Mouse (Mus musculus) forebrain, embryonic 12.5 days (tissue): ENCODE results near the gene Orai3. TPM values are rescaled to one million over a fixed set of nuclear protein-coding genes. Genes with fewer than 3 reads are reported as not detected.
A peak's percentile ranks its signal among the peaks of the same experiment; 100 is the strongest.

Experiments
- ATAC-seq: fragments of 200-750 bp; cut with Nextera tagmentation; 2 replicates; pipeline ENCODE4 v1.8.0; 2017; ENCODE audit warnings: moderate TSS enrichment; ENCODE audit not compliant: low FRiP score
- H3K27ac ChIP-seq: fragments of 300-500 bp; sonication (generic); 2 replicates; pipeline ENCODE4 v1.5.1; 2016; ENCODE audit warnings: mild to moderate bottlenecking
- H3K27me3 ChIP-seq: fragments of 300-500 bp; sonication (generic); 2 replicates; pipeline ENCODE4 v1.6.1; 2016; ENCODE audit warnings: mild to moderate bottlenecking
- H3K36me3 ChIP-seq: fragments of 300-500 bp; sonication (generic); replicated peaks from 2 replicates; pipeline ENCODE4 v1.6.1; 2016; ENCODE audit warnings: mild to moderate bottlenecking
- H3K4me1 ChIP-seq: fragments of 300-500 bp; sonication (generic); 2 replicates; pipeline ENCODE4 v1.6.1; 2016
- H3K4me2 ChIP-seq: fragments of 300-500 bp; sonication (generic); 2 replicates; pipeline ENCODE4 v1.6.1; 2016; ENCODE audit warnings: mild to moderate bottlenecking, moderate library complexity
- H3K4me3 ChIP-seq: fragments of 300-500 bp; sonication (generic); replicated peaks from 2 replicates; pipeline ENCODE4 v1.5.1; 2016; ENCODE audit warnings: mild to moderate bottlenecking
- H3K9ac ChIP-seq: fragments of 300-500 bp; sonication (generic); 2 replicates; pipeline ENCODE4 v1.6.1; 2016; ENCODE audit warnings: mild to moderate bottlenecking
- H3K9me3 ChIP-seq: fragments of 300-500 bp; sonication (generic); 2 replicates; pipeline ENCODE4 v1.6.1; 2016
- WGBS: fragments of 180-500 bp; shearing (Covaris S2); methylation state at CpG from one replicate; pipeline ENCODE4 v1.1.7; 2016; 5-methylcytosine and 5-hydroxymethylcytosine counted together
- polyA plus RNA-seq: library from polyadenylated mRNA; unstranded; fragments of >200 nt; fragmentation: Nextera tagmentation; extraction: Ambion mirVana; gene quantifications from 2 replicates; pipeline ENCODE4 v1.2.1, GENCODE M21; 2016

Orai3 gene
- polyA plus RNA-seq, 1 experiment from 2014 or later, result 6.0 TPM

- WGBS, result 95% methylated on average over 28 of the region's 28 CpGs
- Histone ChIP-seq H3K27ac (no peak overlapping the region), H3K4me1 (peaks cover 25% of the 10 kb centered on the region), H3K9me3 (no peaks in the 10 kb centered on the region), H3K4me3 (peak overlapping the region; percentile 91), H3K27me3 (no peaks in the 10 kb centered on the region), H3K36me3 (peaks cover 54% of the 10 kb centered on the region), H3K4me2 (peak overlapping the region; percentile 84; the same call in 1 of the 2 replicates), H3K9ac (no peak overlapping the region)
- no peak for ATAC-seq
These were observed 21.4 kb upstream of the Orai3 start for GRCm38 (mm10) chr7:127748235-127748560.

DNA sequence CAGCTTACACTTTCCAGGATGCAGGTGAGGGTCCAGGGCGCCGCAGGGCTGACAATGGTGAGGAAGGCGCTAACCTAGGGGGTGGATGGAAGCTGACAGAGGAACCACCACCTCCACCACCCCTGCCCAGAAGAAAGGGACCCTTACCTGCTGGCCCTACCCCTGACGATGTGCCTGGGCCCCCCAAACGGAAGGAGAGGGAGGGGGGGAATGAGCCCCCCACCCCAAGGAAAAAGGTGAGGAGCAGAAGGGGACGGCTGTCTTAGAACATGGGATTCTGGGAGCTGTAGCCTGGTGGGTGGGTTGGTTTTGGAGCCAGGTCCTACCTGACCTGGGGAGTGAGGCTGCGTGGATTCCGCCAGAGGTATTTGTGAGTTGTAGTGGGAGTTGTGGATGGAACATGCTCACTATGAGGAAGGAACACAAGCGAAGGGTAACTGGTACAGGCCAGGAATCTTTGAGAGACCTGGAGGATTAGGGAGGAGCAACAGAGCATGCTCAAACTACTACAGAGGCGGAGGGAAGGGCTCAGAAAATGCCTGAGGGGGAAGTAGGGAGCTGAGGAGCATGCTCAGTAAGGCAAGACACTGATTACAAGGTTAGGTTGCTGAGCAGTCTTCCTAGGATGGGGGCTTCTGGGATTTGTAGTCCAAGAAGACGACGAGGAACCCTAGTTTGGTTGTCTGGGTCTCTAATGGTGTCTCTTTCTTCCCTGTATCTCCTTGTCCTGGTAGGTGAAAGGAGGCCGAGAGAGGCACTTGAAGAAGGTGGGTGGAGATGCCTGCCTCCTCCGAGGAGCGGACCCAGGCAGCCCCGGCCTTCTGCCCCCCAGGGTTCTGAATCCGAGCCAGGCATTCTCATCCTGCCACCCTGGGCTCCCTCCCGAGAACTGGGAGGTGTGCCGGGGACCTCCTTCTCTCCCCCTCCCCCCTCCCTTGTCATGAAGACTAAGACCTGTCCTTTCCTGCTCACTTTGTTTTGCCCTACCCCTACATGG is 19.2 kb upstream of the Orai3 start:
- no peak overlapping the region for H3K9ac ChIP-seq
- ATAC-seq, result no peak
- H3K4me2 ChIP-seq, result no peak overlapping the region
- H3K4me3 ChIP-seq, result 0 out of 2 replicates have a peak overlapping the region, but pooled peaks have one; percentile 4
- H3K36me3 ChIP-seq, result peaks cover 76% of the 10 kb centered on the region
- H3K4me1 ChIP-seq, result peaks cover 17% of the 10 kb centered on the region
- H3K27ac ChIP-seq, result no peak overlapping the region
- H3K27me3 ChIP-seq, result no peaks in the 10 kb centered on the region
- H3K9me3 ChIP-seq, result no peaks in the 10 kb centered on the region
- 88% methylated on average over 19 of the region's 19 CpGs for WGBS

DNA sequence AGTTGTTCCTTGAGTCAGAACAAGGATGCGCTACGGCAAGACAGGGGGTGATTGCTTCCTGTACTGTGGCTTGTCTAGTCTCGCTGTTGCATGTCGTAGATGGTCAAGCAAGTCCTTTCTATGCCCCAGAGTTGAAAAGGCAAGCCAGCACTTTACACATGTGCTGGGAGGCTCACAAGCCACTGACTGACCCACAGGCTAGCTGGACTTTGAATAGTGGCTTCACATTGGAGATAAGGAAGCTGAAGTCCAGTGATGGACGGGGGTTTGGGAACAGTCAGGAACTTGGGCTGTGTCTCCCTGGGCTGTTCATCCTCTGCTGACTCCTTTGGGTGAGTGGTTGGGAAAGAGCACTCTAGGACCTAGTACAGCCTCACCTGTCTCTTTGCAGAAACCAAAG is 18.0 kb upstream of the Orai3 start:
- WGBS, result 92% methylated on average over 5 of the region's 5 CpGs
- Histone ChIP-seq H3K4me1 (peaks cover 17% of the 10 kb centered on the region), H3K36me3 (peaks cover 88% of the 10 kb centered on the region), H3K27me3 (no peaks in the 10 kb centered on the region), H3K27ac (no peak overlapping the region), H3K4me2 (no peak overlapping the region), H3K4me3 (no peak overlapping the region), H3K9ac (no peak overlapping the region), H3K9me3 (no peaks in the 10 kb centered on the region)
- ATAC-seq, result no peak

DNA sequence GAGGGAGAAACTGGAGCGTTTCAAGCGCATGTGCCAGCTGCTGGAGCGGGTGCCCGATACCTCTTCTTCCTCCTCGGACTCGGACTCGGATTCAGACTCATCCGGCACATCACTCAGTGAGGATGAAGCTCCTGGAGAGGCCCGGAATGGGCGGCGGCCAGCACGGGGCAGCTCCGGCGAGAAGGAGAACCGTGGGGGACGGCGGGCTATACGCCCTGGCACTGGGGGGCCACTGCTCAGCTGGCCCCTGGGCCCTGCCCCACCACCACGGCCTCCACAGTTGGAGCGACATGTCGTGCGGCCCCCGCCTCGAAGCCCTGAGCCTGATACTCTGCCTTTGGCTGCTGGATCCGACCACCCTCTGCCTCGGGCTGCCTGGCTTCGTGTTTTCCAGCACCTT is 17.5 kb upstream of the Orai3 start:
- H3K27ac ChIP-seq, result no peak overlapping the region
- no peak overlapping the region for H3K9ac ChIP-seq
- ATAC-seq, result no peak
- peaks cover 92% of the 10 kb centered on the region for H3K36me3 ChIP-seq
- H3K4me2 ChIP-seq, result no peak overlapping the region
- H3K4me3 ChIP-seq, result no peak overlapping the region
- WGBS, result 95% methylated on average over 27 of the region's 27 CpGs
- H3K4me1 ChIP-seq, result peaks cover 16% of the 10 kb centered on the region
- no peaks in the 10 kb centered on the region for H3K9me3 ChIP-seq
- no peaks in the 10 kb centered on the region for H3K27me3 ChIP-seq

DNA sequence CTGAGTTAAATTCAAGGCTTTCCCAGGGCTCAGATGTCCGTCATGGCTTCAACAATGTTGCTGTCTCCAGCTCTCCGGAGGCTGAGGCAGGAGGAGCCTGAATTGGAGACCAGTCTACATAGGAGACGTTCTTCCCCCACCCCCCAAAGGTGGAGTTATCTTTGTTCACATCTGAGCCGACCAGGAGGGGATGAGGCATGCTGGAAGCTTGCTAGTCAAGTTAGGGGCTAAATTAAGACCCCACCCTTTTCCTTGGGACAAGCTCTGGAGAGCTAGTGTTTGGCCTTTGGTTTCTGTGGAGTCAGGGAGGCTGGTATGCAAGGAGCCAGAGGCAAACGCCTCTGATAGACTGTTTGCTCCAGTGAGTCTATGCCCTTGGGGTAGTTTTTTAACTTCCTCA is 16.5 kb upstream of the Orai3 start:
- Histone ChIP-seq H3K4me2 (no peak overlapping the region), H3K9me3 (no peaks in the 10 kb centered on the region), H3K4me3 (no peak overlapping the region), H3K27ac (no peak overlapping the region), H3K36me3 (peaks cover 100% of the 10 kb centered on the region), H3K9ac (no peak overlapping the region), H3K4me1 (peaks cover 6% of the 10 kb centered on the region), H3K27me3 (no peaks in the 10 kb centered on the region)
- 72% methylated on average over 5 of the region's 5 CpGs for WGBS
- ATAC-seq, result no peak

- Histone ChIP-seq H3K4me3 (no peak overlapping the region), H3K9me3 (no peaks in the 10 kb centered on the region), H3K4me2 (no peak overlapping the region), H3K27ac (no peak overlapping the region), H3K36me3 (peaks cover 100% of the 10 kb centered on the region), H3K9ac (no peak overlapping the region), H3K27me3 (no peaks in the 10 kb centered on the region), H3K4me1 (peaks cover 3% of the 10 kb centered on the region; the same call in 1 of the 2 replicates)
- no peak for ATAC-seq
- WGBS, result 92% methylated on average over 7 of the region's 7 CpGs
These were observed 15.9 kb upstream of the Orai3 start for GRCm38 (mm10) chr7:127753741-127754140.

GRCm38 (mm10) chr7:127759716-127760115 is 9.9 kb upstream of the Orai3 start:
- 79% methylated on average over 6 of the region's 6 CpGs for WGBS
- no peak for ATAC-seq
- Histone ChIP-seq H3K9me3 (no peaks in the 10 kb centered on the region), H3K4me2 (no peak overlapping the region), H3K4me1 (no peaks in the 10 kb centered on the region; the same call in 1 of the 2 replicates), H3K27ac (peak overlapping the region; percentile 5; the same call in 1 of the 2 replicates), H3K27me3 (no peaks in the 10 kb centered on the region), H3K9ac (no peak overlapping the region), H3K36me3 (peaks cover 85% of the 10 kb centered on the region), H3K4me3 (no peak overlapping the region)

DNA sequence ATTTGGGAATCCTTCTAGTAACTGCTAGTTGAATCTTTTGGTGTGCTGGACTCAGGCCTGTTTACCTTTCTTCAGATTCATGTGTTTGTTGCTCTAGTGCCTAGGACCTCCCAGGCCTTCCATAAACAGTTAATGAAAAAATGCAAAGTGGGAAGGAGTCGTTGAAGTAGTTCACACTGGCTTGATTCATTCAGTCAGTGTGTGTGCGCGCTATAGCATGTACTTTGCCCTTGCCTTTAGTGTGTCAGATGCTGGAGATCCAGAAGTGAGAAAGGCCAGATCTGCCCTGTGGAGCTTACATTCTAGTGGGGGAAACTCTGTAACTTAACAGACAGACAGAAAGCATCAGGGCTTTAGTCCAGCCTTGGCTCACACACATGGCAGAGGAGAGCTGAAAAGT is 9.1 kb upstream of the Orai3 start:
- Histone ChIP-seq H3K27me3 (no peaks in the 10 kb centered on the region), H3K4me2 (no peak overlapping the region), H3K9me3 (no peaks in the 10 kb centered on the region), H3K36me3 (peaks cover 85% of the 10 kb centered on the region), H3K4me3 (no peak overlapping the region), H3K9ac (no peak overlapping the region), H3K4me1 (no peaks in the 10 kb centered on the region), H3K27ac (no peak overlapping the region)
- ATAC-seq, result no peak
- WGBS, result 96% methylated on average over 3 of the region's 3 CpGs

GRCm38 (mm10) chr7:127761026-127761425 is 8.6 kb upstream of the Orai3 start:
- no peaks in the 10 kb centered on the region for H3K27me3 ChIP-seq
- H3K4me1 ChIP-seq, result no peaks in the 10 kb centered on the region
- H3K4me2 ChIP-seq, result no peak overlapping the region
- no peak overlapping the region for H3K9ac ChIP-seq
- H3K4me3 ChIP-seq, result no peak overlapping the region
- H3K36me3 ChIP-seq, result peaks cover 85% of the 10 kb centered on the region
- H3K9me3 ChIP-seq, result no peaks in the 10 kb centered on the region
- no peak overlapping the region for H3K27ac ChIP-seq
- no peak for ATAC-seq
- 52% methylated on average over 7 of the region's 7 CpGs for WGBS

- Histone ChIP-seq H3K36me3 (peaks cover 83% of the 10 kb centered on the region), H3K4me1 (peaks cover 7% of the 10 kb centered on the region), H3K27me3 (no peaks in the 10 kb centered on the region), H3K9ac (no peak overlapping the region), H3K27ac (no peak overlapping the region), H3K9me3 (no peaks in the 10 kb centered on the region), H3K4me3 (no peak overlapping the region), H3K4me2 (no peak overlapping the region)
- WGBS, result 90% methylated on average over 4 of the region's 4 CpGs
- no peak for ATAC-seq
These were observed 6.0 kb upstream of the Orai3 start for GRCm38 (mm10) chr7:127763642-127764041.

DNA sequence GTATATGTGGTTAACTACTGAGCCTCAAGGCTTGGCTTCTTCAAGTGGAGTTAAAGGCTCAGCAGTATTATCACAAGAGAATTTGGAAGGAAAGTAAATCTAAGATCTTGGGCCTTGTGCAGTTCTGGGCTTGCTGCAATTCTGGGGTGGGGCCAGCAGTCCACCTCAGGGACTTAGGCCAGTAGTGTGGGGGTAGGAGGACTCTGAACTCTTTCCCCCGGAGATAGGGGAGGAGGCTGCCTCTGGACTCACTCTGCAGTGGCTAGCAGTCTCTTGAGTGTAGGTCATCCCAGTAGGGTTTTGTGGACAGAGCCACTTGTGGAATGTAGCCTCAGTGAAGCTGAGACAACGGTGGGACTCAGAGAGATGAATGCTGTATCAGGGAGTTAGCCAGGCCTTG is 3.9 kb upstream of the Orai3 start:
- Histone ChIP-seq H3K9me3 (no peaks in the 10 kb centered on the region), H3K4me1 (peaks cover 28% of the 10 kb centered on the region), H3K4me3 (no peak overlapping the region), H3K4me2 (no peak overlapping the region), H3K27ac (no peak overlapping the region), H3K36me3 (peaks cover 69% of the 10 kb centered on the region), H3K9ac (no peak overlapping the region), H3K27me3 (no peaks in the 10 kb centered on the region)
- no peak for ATAC-seq
- 93% methylated on average over 2 of the region's 2 CpGs for WGBS

DNA sequence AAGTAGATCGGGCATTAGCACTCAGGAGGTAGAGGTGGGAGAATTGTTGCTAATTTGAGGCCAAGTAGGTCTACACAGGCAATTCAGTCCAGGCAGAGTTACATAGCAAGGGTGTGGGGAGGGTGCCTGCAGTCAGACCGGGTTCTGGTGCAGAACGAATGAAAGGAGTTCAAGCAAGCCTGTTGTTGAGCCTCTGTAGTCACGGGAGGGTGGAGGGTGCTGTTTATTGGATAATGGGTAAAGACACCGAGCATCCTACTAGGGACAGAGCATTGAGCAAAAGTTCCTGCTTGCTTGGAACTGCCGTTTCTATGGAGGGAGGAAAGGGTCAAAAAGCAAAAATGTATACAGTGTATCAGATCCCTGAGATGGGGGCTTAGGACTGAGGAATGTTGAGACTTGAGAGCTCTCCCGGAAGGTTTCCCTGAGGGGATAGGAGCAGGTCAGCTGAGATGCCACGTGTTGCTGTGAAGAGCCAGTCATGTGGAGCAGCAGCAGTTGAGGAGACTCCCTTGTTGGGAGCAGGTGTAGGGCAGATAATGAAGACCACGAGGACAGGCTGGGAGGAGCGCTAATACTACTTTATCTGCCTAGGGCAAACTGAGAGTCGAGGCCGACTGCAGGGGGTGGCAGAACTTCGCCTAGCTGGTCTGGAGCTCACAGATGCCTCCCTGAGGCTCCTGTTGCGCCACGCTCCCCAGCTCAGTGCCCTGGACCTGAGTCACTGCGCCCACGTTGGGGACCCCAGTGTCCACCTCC is 2.6 kb upstream of the Orai3 start:
- Histone ChIP-seq H3K9ac (no peak overlapping the region), H3K4me1 (peaks cover 30% of the 10 kb centered on the region), H3K36me3 (peaks cover 61% of the 10 kb centered on the region), H3K27me3 (no peaks in the 10 kb centered on the region), H3K4me3 (no peak overlapping the region), H3K27ac (no peak overlapping the region), H3K4me2 (no peak overlapping the region), H3K9me3 (no peaks in the 10 kb centered on the region)
- WGBS, result 89% methylated on average over 17 of the region's 17 CpGs
- ATAC-seq, result no peak
